Mouse (Mus musculus) limb, embryonic 15.5 days (tissue): ENCODE measurements around the gene Lasp1. TPM values are rescaled to one million over a fixed set of nuclear protein-coding genes. Genes with fewer than 3 reads are reported as not detected.

Experiments used
- ATAC-seq: fragments of 200-750 bp; cut with Nextera tagmentation; 2 replicates; pipeline ENCODE4 v1.8.0; 2017; ENCODE audit warnings: low read depth, moderate TSS enrichment; ENCODE audit not compliant: insufficient number of reproducible peaks, low FRiP score, low TSS enrichment
- H3K27ac ChIP-seq: fragments of 300-500 bp; sonication (generic); 2 replicates; pipeline ENCODE4 v1.5.1; 2015; ENCODE audit warnings: moderate library complexity, mild to moderate bottlenecking, inconsistent platforms
- H3K27me3 ChIP-seq: fragments of 300-500 bp; sonication (generic); 2 replicates; pipeline ENCODE4 v1.6.1; 2015; ENCODE audit warnings: inconsistent platforms
- H3K36me3 ChIP-seq: fragments of 300-500 bp; sonication (generic); 2 replicates; pipeline ENCODE4 v1.6.1; 2015; ENCODE audit warnings: inconsistent platforms
- H3K4me1 ChIP-seq: fragments of 300-500 bp; sonication (generic); 2 replicates; pipeline ENCODE4 v1.6.1; 2015; ENCODE audit warnings: inconsistent platforms
- H3K4me2 ChIP-seq: fragments of 300-500 bp; sonication (generic); 2 replicates; pipeline ENCODE4 v1.6.1; 2015; ENCODE audit warnings: mild to moderate bottlenecking, inconsistent platforms
- H3K4me3 ChIP-seq: fragments of 300-500 bp; sonication (generic); 2 replicates; pipeline ENCODE4 v1.5.1; 2015; ENCODE audit warnings: mild to moderate bottlenecking, inconsistent platforms
- H3K9ac ChIP-seq: fragments of 300-500 bp; sonication (generic); 2 replicates; pipeline ENCODE4 v1.6.1; 2015; ENCODE audit warnings: inconsistent platforms
- H3K9me3 ChIP-seq: fragments of 300-500 bp; sonication (generic); 2 replicates; pipeline ENCODE4 v1.6.1; 2016; ENCODE audit warnings: inconsistent platforms
- WGBS: fragments of 180-500 bp; shearing (Covaris S2); methylation state at CpG from one replicate; pipeline ENCODE4 v1.1.7; 2015; 5-methylcytosine and 5-hydroxymethylcytosine counted together
- polyA plus RNA-seq: library from polyadenylated mRNA; unstranded; fragments of >200 nt; fragmentation: Nextera tagmentation; extraction: Ambion mirVana; gene quantifications from 2 replicates; pipeline ENCODE4 v1.2.1, GENCODE M21; 2015

Gene Lasp1
- polyA plus RNA-seq, 1 experiment from 2014 or later: 131 TPM

GRCm38 (mm10) chr11:97798083-97798435 lies 741 bp upstream of the Lasp1 start:
- Histone ChIP-seq H3K27me3 (no peaks in the 10 kb centered on the region), H3K36me3 (0 out of 2 replicates have a peak, but pooled peaks cover 5% of the 10 kb centered on the region), H3K9me3 (no peaks in the 10 kb centered on the region), H3K27ac (peak overlapping the region; percentile 63), H3K4me2 (peak overlapping the region; percentile 88), H3K4me1 (peaks cover 29% of the 10 kb centered on the region), H3K4me3 (peak overlapping the region; percentile 95), H3K9ac (no peak overlapping the region)
- WGBS: 22% methylated on average over 8 of the region's 8 CpGs
- no peak for ATAC-seq

- no peaks in the 10 kb centered on the region for H3K27me3 ChIP-seq
- H3K9ac ChIP-seq: peak overlapping the region; percentile 79
- H3K36me3 ChIP-seq: 0 out of 2 replicates have a peak, but pooled peaks cover 5% of the 10 kb centered on the region
- WGBS: under 1% methylated on average over 62 of the region's 71 CpGs
- peak overlapping the region; percentile 88 for H3K4me2 ChIP-seq
- H3K9me3 ChIP-seq: no peaks in the 10 kb centered on the region
- H3K4me1 ChIP-seq: peaks cover 38% of the 10 kb centered on the region
- ATAC-seq: peak; percentile 76
- peak overlapping the region; percentile 98 for H3K27ac ChIP-seq
- H3K4me3 ChIP-seq: peak overlapping the region; percentile 95
Observed at GRCm38 (mm10) chr11:97799146-97799993, 570 bp downstream of the Lasp1 start.

DNA sequence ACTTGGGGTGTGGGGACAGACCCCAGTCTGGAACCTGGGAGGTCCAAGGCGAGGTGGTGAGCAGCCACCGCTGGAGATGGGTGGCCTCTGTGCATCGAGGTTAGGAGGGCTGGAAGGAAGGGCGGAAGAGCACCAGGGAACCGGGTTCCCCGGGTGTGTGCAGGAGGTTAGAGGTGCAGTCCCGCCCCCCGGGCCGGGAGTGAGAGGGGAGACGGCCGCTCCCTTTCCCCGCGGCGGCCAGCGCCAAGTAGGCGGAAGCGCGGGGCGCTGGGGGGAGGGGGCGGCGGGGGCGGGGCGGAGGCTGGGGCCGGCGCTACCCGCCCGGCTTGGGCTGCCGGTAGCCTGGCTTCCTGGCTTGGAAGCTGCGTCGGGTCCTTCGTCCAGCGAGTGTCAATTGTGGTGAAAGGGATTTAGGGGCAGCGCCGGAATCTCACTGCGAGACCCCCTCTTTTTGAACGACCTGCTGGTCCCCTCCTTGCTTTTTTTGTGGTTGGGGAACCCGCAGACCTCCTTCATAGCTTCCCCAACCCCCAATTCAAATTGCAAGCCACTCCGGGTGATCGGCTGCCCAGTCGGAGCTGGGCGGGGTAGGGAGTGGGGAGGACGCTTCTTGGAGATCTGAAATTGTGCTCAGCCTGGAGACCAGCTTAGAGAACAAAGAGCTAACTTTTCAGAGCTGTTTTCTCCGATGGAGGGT lies 1.3 kb downstream of the Lasp1 start:
- Histone ChIP-seq H3K4me1 (peaks cover 46% of the 10 kb centered on the region), H3K36me3 (0 out of 2 replicates have a peak, but pooled peaks cover 5% of the 10 kb centered on the region), H3K9ac (peak overlapping the region; percentile 79), H3K4me3 (peak overlapping the region; percentile 95), H3K9me3 (no peaks in the 10 kb centered on the region), H3K4me2 (peak overlapping the region; percentile 88), H3K27me3 (no peaks in the 10 kb centered on the region), H3K27ac (peak overlapping the region; percentile 98)
- ATAC-seq: peak; percentile 54
- whole genome bisulfite sequencing: 0% methylated on average over 28 of the region's 43 CpGs

GRCm38 (mm10) chr11:97800691-97801408 lies 2.0 kb downstream of the Lasp1 start:
- H3K4me1 ChIP-seq: peaks cover 53% of the 10 kb centered on the region
- H3K9ac ChIP-seq: peak overlapping the region; percentile 79
- H3K4me3 ChIP-seq: peak overlapping the region; percentile 95
- peak overlapping the region; percentile 98 for H3K27ac ChIP-seq
- no peaks in the 10 kb centered on the region for H3K27me3 ChIP-seq
- 0 out of 2 replicates have a peak, but pooled peaks cover 5% of the 10 kb centered on the region for H3K36me3 ChIP-seq
- peak overlapping the region; percentile 88 for H3K4me2 ChIP-seq
- ATAC-seq: no peak
- H3K9me3 ChIP-seq: no peaks in the 10 kb centered on the region
- WGBS: 1% methylated on average over 17 of the region's 17 CpGs

- H3K4me1 ChIP-seq: peaks cover 60% of the 10 kb centered on the region
- H3K4me3 ChIP-seq: peak overlapping the region; percentile 95
- H3K36me3 ChIP-seq: 0 out of 2 replicates have a peak, but pooled peaks cover 5% of the 10 kb centered on the region
- peak overlapping the region; percentile 88 for H3K4me2 ChIP-seq
- H3K9me3 ChIP-seq: no peaks in the 10 kb centered on the region
- 23% methylated on average over 8 of the region's 8 CpGs for WGBS
- no peak overlapping the region for H3K9ac ChIP-seq
- ATAC-seq: no peak
- peak overlapping the region; percentile 98 for H3K27ac ChIP-seq
- H3K27me3 ChIP-seq: no peaks in the 10 kb centered on the region
Observed at GRCm38 (mm10) chr11:97801409-97802193, 2.8 kb downstream of the Lasp1 start.

DNA sequence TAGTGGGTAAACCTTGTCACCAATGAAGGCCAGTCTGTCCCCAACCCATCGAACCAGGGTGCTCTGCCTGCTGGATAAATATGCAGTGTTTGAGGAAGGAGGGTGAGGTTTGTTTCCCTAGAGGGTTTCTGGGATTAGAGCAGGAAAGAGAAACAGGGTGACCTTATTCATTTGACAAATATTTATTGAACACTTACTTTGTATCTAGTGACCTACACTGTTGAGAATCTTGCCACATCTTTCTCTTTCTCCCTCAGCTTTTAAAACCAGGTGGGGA lies 3.3 kb downstream of the Lasp1 start:
- no peak overlapping the region for H3K9ac ChIP-seq
- peaks cover 9% of the 10 kb centered on the region; the same call in 1 of the 2 replicates for H3K36me3 ChIP-seq
- WGBS: 35% methylated on average over 1 of the region's 1 CpGs
- H3K4me2 ChIP-seq: peak overlapping the region; percentile 88
- H3K27me3 ChIP-seq: no peaks in the 10 kb centered on the region
- H3K4me3 ChIP-seq: peak overlapping the region; percentile 95
- peak overlapping the region; percentile 98 for H3K27ac ChIP-seq
- peaks cover 64% of the 10 kb centered on the region for H3K4me1 ChIP-seq
- ATAC-seq: no peak
- H3K9me3 ChIP-seq: no peaks in the 10 kb centered on the region

DNA sequence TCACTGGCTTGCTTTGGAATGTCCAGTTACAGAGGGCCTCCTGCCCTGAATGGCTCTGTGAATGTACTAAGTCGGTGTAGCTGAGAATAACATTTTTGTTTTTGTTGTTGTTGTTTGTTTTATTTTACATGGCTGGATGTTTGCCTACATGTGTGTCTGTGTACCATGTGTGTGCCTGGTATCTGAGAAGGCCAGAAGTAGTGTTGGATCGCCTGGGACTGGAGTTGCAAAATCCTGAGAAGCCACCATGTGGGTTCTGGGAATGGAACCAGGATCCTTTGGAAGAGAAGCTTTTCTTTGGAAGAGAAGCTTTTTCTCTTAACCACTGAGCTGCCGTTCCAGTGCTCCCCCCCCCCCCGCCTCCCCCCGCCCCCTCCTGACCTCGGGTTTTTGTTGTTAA lies 3.7 kb downstream of the Lasp1 start:
- Histone ChIP-seq H3K4me3 (peak overlapping the region; percentile 95; the same call in 1 of the 2 replicates), H3K36me3 (peaks cover 9% of the 10 kb centered on the region; the same call in 1 of the 2 replicates), H3K9ac (no peak overlapping the region)

GRCm38 (mm10) chr11:97803847-97804246 lies 5.0 kb downstream of the Lasp1 start:
- Histone ChIP-seq H3K36me3 (peaks cover 21% of the 10 kb centered on the region), H3K9me3 (no peaks in the 10 kb centered on the region), H3K27me3 (no peaks in the 10 kb centered on the region), H3K4me3 (no peak overlapping the region), H3K9ac (no peak overlapping the region), H3K27ac (peak overlapping the region; percentile 78), H3K4me1 (peaks cover 70% of the 10 kb centered on the region), H3K4me2 (no peak overlapping the region)
- WGBS: 63% methylated on average over 5 of the region's 5 CpGs
- ATAC-seq: no peak

More for the DNA sequence above, 3.7 kb downstream of the Lasp1 start:
- Histone ChIP-seq H3K4me2 (no peak overlapping the region), H3K9me3 (no peaks in the 10 kb centered on the region), H3K4me1 (peaks cover 67% of the 10 kb centered on the region), H3K27me3 (no peaks in the 10 kb centered on the region), H3K27ac (peak overlapping the region; percentile 98; the same call in 1 of the 2 replicates)
- ATAC-seq: no peak
- 37% methylated on average over 6 of the region's 6 CpGs for WGBS

DNA sequence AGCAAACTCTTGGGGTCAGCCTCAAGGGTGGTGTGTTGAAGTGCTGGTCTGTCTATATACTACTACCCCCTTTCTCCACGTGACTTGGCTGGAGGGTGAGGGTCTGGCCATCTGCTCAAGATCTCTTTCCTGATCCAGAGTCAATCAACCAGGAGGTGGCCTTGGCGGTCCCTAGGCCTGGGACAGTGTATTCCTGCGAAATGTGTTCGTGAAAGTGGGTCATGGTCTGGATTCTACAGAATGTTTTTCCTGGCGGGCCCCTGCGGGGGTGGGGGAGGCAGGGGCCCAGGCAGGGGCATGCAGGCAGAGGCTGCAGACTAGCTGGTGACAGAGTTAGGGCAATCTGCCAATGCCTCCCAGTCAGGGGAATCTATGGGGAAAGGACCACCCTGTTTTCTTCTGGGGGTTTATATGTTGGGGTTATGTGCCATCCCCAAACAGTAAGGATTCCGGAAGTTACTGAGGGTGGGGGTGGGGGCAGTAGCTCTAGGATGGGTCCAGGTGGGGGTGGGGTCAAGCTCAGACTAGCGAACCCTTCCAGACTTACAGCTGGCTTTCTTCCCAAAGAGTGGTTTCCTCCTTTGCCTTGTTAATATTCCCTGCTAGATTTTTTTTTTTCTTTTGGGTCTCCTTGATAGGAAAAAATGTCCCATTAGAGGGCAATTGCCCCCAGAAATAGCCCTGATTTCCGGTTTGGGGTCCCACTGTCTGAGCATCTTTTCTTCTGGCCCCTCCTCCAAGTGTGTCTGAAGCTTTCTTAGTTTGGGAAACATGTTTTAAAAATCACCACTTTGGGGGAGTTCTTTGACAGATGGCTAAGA lies 6.3 kb downstream of the Lasp1 start:
- peaks cover 30% of the 10 kb centered on the region for H3K36me3 ChIP-seq
- ATAC-seq: peak; percentile 24

GRCm38 (mm10) chr11:97805662-97806612 lies 7.1 kb downstream of the Lasp1 start:
- 32% methylated on average over 15 of the region's 15 CpGs for WGBS
- Histone ChIP-seq H3K4me3 (peak overlapping the region; percentile 21), H3K4me2 (peak overlapping the region; percentile 48)

More for the DNA sequence above, 6.3 kb downstream of the Lasp1 start:
- H3K4me2 ChIP-seq: peak overlapping the region; percentile 48
- peaks cover 81% of the 10 kb centered on the region for H3K4me1 ChIP-seq
- H3K27ac ChIP-seq: peak overlapping the region; percentile 78
- WGBS: 4% methylated on average over 9 of the region's 9 CpGs
- H3K9ac ChIP-seq: no peak overlapping the region
- H3K9me3 ChIP-seq: no peaks in the 10 kb centered on the region
- H3K27me3 ChIP-seq: no peaks in the 10 kb centered on the region
- peak overlapping the region; percentile 21 for H3K4me3 ChIP-seq

More at GRCm38 (mm10) chr11:97805662-97806612, 7.1 kb downstream of the Lasp1 start:
- H3K27me3 ChIP-seq: no peaks in the 10 kb centered on the region
- no peaks in the 10 kb centered on the region for H3K9me3 ChIP-seq
- H3K4me1 ChIP-seq: peaks cover 86% of the 10 kb centered on the region
- H3K27ac ChIP-seq: peak overlapping the region; percentile 78
- peaks cover 35% of the 10 kb centered on the region for H3K36me3 ChIP-seq
- no peak for ATAC-seq
- no peak overlapping the region for H3K9ac ChIP-seq
